Mouse (Mus musculus) bone marrow, adult 2 months (tissue): ENCODE results near the gene Tdrd1.

ENCODE experiments used
- CTCF ChIP-seq: fragments of 200-500 bp; IDR thresholded peaks from 2 replicates; pipeline ENCODE4 v1.5.1; 2011; ENCODE audit warnings: low read length, control low read depth; ENCODE audit not compliant: control insufficient read depth, insufficient read depth
- POLR2A ChIP-seq: fragments of 200-500 bp; IDR thresholded peaks from 2 replicates; pipeline ENCODE4 v1.6.1; 2011; ENCODE audit warnings: low read depth, mild to moderate bottlenecking, control low read depth, low read length, borderline replicate concordance; ENCODE audit not compliant: control insufficient read depth

- TF ChIP-seq CTCF (peak; percentile 29; the same call in 1 of the 2 replicates), POLR2A (no peak)
Observed at GRCm38 (mm10) chr19:56805366-56805765, 20.6 kb upstream of the Tdrd1 start.
